Mouse (Mus musculus) CH12F3 (cell line): ENCODE measurements around the gene Atp1a4.
"Not testable (repeated sequence)": the region's sequence is repeated elsewhere in the genome, so short reads cannot be mapped to it uniquely, and the experiment has no call there.

ENCODE experiments used
- in situ Hi-C: fragments of 300-500 bp; cut with MboI; formaldehyde crosslinking; loops from 2 replicates; pipeline ENCODE4 v1.14.3; 2020; ENCODE audit warnings: low sequenced_read_pairs

Gene Atp1a4

DNA sequence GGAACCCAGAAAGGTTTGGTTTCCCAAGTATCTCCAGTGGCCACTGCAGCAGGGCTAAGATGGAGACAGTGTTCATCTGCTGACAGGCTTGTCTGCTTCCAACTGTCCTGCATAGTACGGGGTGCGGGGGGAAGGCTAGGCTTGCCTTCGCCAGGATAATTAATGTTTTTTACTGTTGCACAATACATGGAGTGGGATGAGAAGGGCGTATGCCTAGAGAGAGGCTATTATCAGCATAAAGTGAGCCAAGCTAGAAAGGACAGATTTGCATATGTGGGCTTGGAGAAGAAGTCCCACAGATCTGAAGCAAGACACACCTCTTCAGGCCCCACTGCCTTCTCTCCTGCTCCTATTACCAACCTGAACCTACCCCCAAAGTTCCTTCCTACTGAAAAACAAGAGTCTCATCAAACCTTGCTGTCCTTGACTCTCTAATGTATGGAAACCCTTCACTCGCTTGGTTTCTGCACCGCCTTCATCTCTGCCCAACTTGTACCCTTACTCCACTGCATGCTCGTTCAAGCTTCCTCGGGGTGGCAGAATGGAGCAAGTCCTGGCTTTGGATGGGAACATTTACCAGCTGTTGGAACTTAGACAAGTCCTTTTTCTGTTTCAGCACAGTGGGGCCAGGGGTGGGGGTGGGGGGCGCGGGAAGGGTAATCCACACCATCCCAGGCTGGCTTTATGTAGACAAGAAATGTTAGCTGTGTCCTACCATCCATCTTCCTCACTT is 23.5 kb upstream of the Atp1a4 start:
- in situ Hi-C loops = no loop called here

DNA sequence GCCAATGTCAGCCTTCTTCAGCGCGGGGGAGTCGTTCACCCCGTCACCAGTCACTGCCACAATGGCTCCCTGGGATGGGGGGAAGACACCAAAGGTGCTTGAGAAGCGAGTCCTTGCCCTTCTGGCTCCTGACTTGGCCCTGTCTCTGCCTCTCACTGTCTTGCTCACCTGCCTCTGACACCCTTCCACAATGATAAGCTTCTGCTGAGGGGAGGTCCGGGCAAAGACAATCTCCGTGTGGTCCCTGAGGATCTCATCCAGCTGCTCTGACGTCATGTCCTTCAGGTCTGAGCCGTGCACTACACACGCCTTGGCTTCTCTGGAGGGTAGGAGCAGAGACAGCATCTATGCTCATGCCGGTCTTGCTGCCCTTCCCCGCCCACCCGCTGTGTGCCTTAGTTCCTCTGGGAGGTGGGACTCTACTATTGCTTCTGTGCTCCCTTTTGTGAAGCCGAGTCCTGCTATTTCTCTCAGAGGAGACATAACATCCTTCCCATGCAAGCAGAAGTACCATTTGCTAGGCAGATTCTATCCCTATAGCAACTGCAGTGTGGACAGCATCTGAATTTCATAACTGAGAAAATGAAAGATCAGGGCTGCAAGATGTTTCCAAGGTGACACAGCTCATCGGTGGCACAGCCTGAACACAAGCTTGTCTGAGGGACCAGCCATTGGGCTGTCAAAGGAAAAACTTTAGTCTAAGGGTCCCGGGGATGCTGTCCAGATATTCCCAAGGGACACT is 21.7 kb upstream of the Atp1a4 start:
- in situ Hi-C loops = no loop called here

DNA sequence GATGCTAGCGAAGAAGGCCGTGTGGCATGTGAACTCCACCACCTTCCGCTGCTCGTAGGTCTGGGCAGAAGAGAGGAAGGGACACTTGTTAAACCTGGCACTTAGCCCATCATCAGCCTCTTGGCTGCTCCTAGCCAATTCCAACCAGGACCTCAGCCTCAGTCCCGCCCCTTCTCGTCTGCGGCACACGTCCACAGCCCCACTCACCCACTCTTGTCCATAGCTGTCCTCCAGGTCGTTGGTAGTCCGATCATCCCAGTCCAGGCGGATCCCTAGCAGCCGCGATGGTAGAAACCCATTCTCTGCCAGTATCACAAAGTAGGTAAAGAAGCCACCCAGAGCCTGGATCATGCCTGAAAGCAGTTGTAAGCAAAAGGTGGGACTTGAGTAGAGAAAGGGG is 20.1 kb upstream of the Atp1a4 start:
- in situ Hi-C loops = no loop called here

DNA sequence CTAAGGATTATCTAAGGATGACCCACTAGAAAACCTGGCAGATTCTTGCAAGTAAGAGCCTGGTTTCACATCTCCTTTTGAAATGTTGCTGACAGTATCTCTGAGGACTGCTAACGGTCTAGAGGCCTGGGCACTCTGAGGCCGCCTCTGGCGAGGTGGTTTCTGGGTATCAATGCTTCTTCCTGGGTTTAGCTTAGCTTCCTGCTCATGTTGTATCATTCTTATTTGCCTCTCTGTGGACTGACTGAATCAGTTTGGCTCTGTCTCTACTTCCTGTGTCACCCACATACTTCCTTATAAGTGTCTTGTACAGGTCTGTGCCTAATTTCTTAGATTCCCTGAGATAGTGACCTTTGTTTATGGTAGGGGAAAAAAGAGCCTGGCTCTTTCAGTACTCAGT is 19.0 kb upstream of the Atp1a4 start:
- in situ Hi-C loops = no loop called here

DNA sequence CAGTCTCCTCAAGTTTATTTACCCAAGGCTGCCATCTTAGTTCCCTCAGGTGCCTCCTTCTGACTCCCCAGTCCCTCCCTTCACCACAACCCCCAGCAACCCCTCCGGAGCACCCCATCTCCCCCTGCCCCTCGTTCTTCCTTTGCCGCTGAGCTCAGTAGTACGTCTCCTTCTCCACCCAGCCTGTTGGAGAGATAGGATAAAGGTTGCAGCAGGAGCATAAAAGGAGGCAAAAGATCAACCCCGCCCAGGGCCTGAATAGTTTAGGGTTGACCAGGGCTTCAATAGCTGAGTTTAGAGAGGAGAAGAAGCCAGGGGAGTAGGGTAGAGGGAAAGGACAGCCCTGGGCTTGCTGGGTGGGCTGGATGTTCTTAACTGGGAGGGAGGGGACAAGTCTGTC is 16.3 kb upstream of the Atp1a4 start:
- in situ Hi-C loops = no loop called here

DNA sequence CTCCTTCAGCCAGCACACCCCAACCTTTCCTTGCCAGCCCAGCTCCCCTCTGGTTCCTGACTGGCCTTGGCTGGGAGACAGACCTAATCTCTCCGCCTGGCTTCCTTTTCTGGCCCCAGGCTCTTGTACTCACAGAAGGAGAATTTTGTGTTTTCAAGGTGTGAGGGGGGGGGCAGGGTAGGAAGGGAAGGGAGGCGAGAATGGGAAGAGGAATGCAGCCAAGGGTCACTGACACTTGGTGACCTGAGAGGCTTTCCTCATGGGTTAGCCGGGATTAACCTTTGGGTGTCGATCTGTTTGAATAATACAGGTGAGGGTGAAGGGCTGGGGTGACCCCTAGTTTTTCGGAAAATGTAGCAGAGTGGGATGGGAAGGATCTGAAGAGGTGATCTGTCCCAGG is 15.9 kb upstream of the Atp1a4 start:
- in situ Hi-C loops = no loop called here

DNA sequence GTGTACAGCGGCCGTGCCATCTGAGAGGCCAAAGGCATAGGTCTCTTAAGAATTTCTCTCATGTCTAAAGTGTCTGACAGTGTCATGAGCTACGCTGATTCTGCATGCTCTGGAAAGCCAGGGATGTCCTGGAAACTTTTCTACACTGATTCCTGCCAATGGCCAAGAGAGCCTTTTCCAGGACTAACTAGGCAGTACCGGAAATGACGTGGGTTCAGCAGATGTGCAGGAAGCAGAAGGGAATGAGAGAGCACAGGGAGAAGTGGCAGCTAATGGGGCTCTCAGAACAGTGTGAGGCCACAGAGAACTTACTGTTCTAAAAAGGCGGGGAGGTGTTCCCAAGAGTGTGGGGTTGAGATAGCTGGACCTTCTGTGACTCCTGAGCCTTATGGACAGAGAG is 15.2 kb upstream of the Atp1a4 start:
- in situ Hi-C loops = no loop called here

DNA sequence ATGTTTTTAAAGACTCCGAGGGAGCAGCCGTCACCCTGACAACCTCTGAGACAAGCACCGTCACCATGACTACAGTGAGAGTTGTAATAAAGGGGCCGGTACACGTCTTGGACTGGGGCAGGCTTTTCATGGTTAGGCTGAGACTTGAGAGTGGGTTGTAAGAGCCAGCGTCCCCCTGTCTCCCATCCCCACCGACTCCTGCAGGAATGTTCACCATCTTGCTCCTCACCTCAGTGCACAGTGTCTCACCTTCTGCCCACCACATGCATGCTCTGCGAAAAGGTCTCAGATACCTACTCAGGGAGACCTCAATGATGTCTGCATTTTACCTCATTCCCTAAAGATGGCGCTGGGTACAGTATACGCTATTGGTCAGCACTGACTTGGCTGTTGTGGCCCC is 13.6 kb upstream of the Atp1a4 start:
- in situ Hi-C loops = no loop called here

DNA sequence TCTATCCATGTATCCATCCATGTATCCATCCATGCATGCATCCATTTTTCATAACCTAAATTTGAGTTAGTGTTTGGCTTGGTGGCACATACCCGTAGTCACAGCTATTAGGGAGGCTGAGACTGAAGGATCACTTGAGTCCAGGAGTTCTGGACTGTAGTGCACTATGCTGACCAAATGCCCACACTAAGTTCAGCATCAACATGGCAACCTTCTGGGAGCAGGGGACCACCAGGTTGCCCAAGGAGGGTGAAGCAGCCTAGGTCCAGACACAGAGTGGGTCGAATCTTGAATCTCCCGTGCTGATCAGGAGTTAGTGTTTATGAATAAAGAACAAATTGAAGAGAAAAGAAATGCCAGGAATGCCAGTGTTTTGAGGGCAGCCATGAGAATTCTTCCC is 13.0 kb upstream of the Atp1a4 start:
- in situ Hi-C loops = no loop called here

DNA sequence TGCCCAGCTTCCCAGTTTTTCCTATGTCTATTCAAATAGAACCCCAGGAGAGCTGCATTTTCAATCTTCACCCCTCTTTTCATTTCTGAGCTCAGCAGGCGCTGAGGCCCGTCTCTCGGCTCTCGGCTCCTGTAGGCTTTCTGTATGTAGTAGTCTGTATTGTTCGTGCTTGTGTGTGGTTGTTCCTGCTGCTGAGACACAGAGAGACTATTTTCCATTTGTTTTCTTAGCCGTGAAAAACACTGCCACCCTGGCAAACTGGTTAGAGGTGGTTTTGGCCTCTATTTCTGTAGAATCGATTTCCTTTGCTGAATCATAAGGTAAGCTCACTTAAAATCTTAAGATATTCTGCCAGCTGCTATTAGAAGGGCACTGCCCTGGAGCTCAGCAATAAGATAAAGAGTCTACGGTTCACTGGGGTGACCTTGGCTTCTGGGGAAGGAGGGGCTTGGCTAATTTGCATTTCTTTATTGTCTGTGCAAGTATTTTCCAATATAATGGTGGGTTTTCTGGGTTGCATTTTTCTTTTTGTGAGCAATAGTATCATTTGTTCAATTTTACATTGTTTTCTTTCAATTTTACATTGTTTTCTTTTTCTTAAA is 3.4 kb upstream of the Atp1a4 start, which contains the start of gene Igsf8:
Gene Igsf8, plus strand, starts transcription at position 165 of the 602 bp plus-strand sequence.
- in situ Hi-C loops = no loop called here

DNA sequence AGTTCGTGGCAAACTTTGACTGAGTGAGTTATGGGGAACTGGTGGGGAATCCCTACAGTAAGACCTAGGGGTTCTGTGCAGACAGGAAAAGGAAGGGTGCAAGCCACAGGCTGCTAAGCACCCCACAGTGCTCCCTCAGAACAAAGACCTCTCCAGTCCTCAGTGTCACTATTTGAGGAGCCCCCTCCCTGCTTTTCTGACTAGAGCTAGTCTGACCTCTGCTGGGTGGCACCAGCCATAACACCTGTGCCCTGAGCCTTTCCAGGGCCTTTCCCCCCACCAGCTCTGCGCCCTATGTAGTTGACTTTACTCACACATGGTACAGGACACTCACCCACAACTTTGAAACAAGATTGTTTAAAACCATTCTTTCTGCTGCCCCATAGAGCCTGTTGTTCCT is 10.5 kb downstream of the Atp1a4 start:
- in situ Hi-C loops = no loop called here

DNA sequence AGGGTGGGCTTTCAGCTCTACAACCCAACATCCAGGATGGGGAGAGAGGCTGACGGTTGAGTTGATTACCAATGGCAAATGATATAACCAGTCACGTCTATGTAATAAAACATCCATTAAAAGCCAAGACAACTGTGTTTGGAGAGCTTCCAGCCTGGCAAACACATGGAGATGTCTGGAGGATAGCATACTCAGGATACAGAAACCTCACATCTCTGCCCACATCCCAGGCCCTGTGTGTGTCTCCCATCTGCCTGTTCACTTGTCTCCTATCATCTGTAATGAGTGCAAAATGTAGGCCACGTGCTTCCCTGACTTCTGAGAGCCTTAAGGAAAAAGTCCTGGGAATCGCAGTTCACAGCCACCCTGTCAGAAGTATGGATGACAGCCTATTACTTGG is 11.0 kb downstream of the Atp1a4 start:
- in situ Hi-C loops = no loop called here

DNA sequence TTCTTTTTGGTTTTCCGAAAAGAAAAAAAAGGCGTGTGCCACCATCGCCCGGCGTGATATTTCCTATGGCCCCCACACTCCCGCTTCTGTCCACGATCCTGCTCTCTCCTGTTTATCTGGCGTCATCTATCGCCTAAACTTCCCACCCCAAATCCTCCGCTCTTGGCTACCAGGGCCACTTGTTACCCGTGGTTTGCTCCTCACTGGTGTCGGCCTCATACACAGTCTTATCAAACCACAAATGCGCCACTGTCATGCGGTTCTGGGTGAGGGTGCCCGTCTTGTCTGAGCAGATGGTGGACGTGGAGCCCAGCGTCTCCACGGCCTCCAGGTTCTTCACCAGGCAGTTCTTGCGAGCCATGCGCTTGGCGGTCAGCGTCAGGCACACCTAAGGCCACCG is 13.6 kb downstream of the Atp1a4 start:
- in situ Hi-C loops = not testable (repeated sequence)

DNA sequence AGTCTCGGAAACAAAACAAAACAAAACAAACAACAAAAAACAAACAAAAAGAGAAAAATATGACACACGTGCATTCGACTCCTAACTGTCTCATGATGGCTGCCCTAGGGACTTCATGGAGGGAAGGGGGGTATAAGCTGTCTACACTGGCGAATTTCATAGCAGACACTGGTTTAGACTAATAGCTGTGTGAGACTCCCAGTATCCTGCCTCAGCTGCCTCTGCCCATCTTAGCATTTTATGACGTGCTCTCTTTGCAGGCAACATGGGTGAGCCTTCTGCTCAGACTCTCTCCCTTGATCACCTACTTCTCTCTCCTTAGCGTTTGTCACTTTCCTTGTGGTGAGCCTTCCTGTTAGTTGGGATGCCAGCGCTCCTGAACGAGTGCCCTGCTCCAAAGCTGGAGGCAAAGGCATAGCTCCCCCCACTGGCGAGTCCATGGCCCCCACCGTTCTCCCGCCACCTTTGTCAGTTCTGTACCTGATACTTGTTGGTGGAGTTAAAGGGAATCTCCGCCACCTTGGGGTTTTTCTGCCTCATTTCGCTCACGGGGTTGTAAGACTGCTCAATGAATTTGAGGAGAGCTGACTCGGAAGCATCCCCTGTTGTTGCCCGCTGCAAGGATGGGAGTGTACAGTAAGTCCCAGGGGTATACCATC is 14.5 kb downstream of the Atp1a4 start:
- in situ Hi-C loops = no loop called here

DNA sequence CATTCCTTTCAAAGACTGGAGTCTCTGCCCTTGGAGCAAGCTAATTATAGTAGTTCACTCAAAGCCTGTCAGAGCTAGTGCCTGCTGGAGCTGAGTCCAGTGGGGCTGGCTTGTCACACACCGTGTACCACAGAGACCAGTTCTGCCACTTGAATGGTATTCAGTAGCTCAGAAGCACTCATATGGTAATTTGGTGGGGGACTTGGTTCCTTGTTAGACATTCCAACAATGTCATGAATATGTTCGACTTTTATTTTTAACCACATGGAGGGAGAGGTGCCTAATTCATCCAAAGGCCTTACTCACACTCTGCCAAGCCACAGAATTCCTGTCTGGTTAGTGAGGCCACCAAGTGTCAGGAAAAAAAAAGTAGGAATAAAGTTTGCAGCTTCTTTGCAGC is 15.8 kb downstream of the Atp1a4 start:
- in situ Hi-C loops = no loop called here

DNA sequence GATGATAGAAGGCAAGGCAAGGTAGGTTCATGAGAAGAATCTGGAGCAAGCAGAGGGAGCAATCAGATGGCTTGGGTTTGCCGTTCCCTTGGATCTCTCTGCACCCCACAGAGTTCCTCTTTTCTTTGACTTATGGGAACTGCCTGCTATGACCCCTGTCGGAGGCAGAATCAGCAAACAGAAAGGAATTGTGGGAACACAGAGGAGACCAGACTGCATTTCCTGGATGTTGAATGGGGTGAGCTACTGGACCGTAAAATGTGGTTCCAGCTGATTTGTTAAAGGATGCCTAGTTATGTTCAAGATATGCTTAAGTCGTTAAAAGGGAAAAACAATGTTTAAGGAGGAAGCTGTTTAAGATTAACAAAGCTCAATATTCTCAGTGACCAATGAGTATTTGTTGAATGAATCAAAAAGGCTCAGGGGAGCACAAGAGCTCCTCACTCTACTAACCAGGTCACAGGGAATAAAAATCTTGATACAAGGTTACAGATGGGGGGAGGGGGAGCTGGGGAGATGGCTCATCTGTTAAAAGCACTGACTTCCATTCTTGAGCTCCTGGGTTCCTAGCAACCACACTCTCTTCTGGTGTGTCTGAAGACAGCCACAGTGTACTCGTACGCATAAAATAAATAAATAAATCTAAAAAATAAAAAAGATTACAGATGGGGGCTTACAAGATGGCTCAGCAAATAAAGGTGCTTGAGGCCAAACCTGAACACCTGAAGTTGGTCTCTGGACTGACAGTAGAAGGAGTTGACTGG is 17.1 kb downstream of the Atp1a4 start:
- in situ Hi-C loops = no loop called here

DNA sequence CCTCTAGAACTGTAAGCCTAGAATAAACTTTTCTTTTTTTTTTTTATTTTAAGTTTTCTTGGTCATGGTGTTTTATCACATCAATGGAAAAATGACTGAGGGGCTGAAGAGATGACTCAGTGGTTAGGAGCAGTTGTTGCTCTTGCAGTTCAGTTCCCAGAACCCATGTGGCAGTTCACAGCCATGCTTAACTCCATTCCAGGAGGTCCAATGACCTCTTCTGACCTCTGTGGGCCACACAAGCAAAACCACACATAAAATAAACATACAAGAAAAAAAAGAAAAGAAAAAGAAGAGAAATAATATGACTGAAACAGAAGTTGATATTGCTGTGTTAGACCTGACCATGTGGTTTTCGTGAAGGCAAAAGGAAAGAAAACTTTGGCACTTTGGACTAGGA is 29.0 kb downstream of the Atp1a4 start:
- in situ Hi-C loops = no loop called here

DNA sequence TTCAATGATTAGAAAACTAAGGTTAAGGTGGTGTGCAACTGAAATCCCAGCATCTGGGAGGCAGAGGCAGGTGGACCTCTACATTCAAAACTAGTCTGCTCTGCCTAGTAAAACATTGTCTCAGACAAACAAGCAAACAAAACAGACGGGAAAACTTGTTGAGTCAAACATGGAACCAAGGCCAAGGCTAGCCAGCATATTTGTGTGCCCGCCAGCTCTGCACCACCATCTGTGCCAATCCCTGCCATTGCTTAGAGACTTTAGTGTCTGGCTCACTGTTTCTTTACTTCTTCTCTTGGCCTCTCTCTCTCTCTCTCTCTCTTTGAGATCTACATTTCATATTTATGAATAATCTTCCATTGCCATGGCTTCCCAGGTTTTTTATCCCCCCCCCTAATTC is 30.0 kb downstream of the Atp1a4 start:
- in situ Hi-C loops = no loop called here

DNA sequence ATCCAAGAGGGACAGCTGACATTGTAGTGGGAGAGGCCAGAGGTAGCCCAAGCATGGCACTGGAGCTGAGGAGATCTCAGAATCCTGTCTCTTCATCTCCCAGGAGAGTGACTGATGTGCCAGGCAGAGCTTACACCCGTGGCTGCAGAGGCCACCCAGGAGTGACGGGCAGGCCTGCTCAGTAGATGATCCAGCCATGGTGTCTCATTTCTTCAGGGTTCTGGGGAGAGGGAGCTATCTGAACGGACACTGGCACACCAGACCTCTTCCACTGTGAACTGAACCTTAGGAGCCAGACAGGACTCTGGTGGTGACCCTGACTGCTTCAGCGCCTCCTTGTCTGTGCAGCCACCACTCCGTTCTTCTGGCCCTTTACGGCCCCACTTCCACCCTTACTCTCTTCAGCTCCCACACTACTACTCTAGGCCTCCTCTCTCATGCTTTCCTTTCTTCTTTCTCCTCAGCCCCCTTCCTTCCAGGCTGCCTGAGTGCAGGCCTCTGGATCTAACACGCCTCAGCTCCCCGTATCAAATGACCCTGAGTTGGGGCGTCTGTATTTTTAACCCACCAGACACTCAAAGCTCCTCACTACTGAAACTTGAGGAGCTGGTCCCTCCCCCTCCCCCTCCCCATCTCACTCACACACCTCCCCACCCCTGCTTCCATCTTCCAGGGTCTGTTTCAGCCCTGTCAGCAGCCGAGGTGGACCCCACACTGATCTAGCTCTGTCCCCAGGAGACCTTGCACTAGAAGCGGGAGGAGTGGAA is 36.7 kb downstream of the Atp1a4 start:
- in situ Hi-C loops = no loop called here

DNA sequence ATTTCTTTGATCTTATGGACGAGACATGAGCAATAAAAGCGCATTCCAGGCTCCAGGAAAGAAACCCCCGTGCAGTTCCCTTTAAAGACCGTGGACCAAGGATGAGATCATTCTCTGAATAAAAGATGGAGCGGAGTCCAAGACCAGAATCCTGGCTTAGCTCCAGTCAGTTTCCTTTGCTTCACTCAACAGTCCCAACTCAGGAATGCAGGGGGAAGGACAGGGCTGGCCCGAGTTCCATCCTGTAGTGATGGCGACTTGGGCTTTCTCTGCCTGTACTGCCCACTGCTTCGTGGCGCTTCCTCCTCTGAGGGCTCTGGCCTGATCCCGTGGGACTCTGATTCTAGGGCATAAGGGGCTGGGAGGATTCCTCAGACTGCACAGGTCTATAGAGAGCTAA is 37.8 kb downstream of the Atp1a4 start:
- in situ Hi-C loops = no loop called here
